Mouse (Mus musculus): ENCODE results near the gene Naaladl1. TPM values are rescaled to one million over a fixed set of nuclear protein-coding genes. Genes with fewer than 3 reads are reported as not detected.

Naaladl1 gene
- total RNA-seq, 1 experiment: 0.80 TPM

DNA sequence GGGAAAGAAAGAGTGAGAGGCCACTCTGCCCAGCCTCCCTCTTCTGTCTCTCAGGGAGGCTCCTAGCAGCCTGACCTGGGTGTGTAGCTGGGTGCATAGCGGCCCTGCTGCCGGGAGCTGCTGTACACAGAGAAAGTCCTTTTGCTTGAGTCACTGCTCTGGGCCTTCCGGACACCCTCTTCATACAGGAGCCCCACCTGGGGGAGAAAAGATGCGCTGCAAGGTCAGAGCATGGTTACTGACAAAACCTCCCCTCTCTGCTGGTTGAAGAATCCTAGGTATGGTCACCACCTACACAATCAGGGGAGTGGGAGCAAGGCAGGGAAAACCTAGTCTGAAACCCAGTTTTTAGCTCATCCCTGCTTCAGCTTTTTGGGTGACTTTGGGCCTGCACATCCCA, 36.6 kb upstream of the Naaladl1 start:
- Histone ChIP-seq H3K36me3 (ENCODE audit: control insufficient read depth, insufficient read depth, low read length, poor library complexity, severe bottlenecking) (peaks cover 3% of the 10 kb centered on the region; the same call in 1 of the 2 replicates), H3K27ac (ENCODE audit: insufficient read depth, low read depth, low read length, poor library complexity, severe bottlenecking) (no peak overlapping the region), H3K4me3 (ENCODE audit: insufficient read depth in 1 of 2, low read depth in 1 of 2, low read length in 2 of 2, poor library complexity in 1 of 2, severe bottlenecking in 1 of 2) (no peak overlapping the region), H3K9me3 (ENCODE audit: control insufficient read depth, insufficient read depth, low read depth, low read length) (no peaks in the 10 kb centered on the region), H3K9ac (ENCODE audit: insufficient read depth, low read depth, low read length, poor library complexity, severe bottlenecking) (no peak overlapping the region), H3K4me1 (ENCODE audit: control insufficient read depth in 2 of 2, insufficient read depth in 2 of 2, low read length in 2 of 2, poor library complexity in 1 of 2) (peaks cover 0 to 11% of the 10 kb centered on the region in 2 experiments; a peak in 1 of 4 replicates)
- in situ Hi-C loops (cut with MboI; ENCODE audit: low sequenced_read_pairs in 2 of 2, unreplicated experiment in 2 of 2): no loop called here
- no peak for TF ChIP-seq HCFC1 (IDR thresholded peaks at IDR 0.05; ENCODE audit: borderline replicate concordance, insufficient read depth, low read length)
- no peak for TF ChIP-seq MAFK (IDR thresholded peaks at IDR 0.05; ENCODE audit: insufficient read depth, low read depth, low read length)
- no peak for TF ChIP-seq CHD2 (IDR thresholded peaks at IDR 0.05; ENCODE audit: low read depth, low read length)
- no peak for TF ChIP-seq ZC3H11A (IDR thresholded peaks at IDR 0.05; ENCODE audit: borderline replicate concordance, low read depth, low read length)
- TF ChIP-seq ZNF384 (IDR thresholded peaks at IDR 0.05; ENCODE audit: low read depth, low read length): no peak
- DNase-seq (ENCODE audit: low read depth, low spot score): no peak

DNA sequence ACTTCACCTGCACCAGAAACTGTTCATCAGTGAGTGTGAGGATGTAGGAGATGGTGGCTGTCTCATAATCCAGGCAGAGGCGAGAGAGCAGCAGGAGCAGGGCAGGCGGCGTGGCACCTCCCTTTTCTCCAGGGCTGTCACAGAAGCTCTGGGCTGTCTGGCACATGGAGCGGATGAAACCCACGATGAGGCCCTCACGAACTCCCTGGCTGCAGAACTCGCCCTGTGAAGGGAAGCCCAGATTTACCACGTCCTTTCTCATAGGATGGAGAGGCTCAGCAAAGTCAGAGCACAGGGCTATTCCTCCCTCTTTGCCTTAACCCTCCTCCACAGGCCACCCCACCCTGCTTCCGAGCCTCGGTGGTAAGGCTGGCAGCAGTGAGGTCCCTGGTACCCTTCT, 35.7 kb upstream of the Naaladl1 start:
- TF ChIP-seq ZNF384 (IDR thresholded peaks at IDR 0.05; ENCODE audit: low read depth, low read length) (no peak), CHD2 (IDR thresholded peaks at IDR 0.05; ENCODE audit: low read depth, low read length) (no peak), HCFC1 (IDR thresholded peaks at IDR 0.05; ENCODE audit: borderline replicate concordance, insufficient read depth, low read length) (no peak), ZC3H11A (IDR thresholded peaks at IDR 0.05; ENCODE audit: borderline replicate concordance, low read depth, low read length) (no peak), MAFK (IDR thresholded peaks at IDR 0.05; ENCODE audit: insufficient read depth, low read depth, low read length) (no peak)
- peaks cover 3% of the 10 kb centered on the region; the same call in 1 of the 2 replicates for H3K36me3 ChIP-seq (ENCODE audit: control insufficient read depth, insufficient read depth, low read length, poor library complexity, severe bottlenecking)
- H3K4me1 ChIP-seq (ENCODE audit: control insufficient read depth in 2 of 2, insufficient read depth in 2 of 2, low read length in 2 of 2, poor library complexity in 1 of 2): peaks cover 0 to 11% of the 10 kb centered on the region in 2 experiments; a peak in 1 of 4 replicates
- DNase-seq (ENCODE audit: low read depth, low spot score): no peak
- H3K9me3 ChIP-seq (ENCODE audit: control insufficient read depth, insufficient read depth, low read depth, low read length): no peaks in the 10 kb centered on the region
- H3K27ac ChIP-seq (ENCODE audit: insufficient read depth, low read depth, low read length, poor library complexity, severe bottlenecking): no peak overlapping the region
- H3K9ac ChIP-seq (ENCODE audit: insufficient read depth, low read depth, low read length, poor library complexity, severe bottlenecking): no peak overlapping the region
- H3K4me3 ChIP-seq (ENCODE audit: insufficient read depth in 1 of 2, low read depth in 1 of 2, low read length in 2 of 2, poor library complexity in 1 of 2, severe bottlenecking in 1 of 2): no peak overlapping the region
- in situ Hi-C loops (cut with MboI; ENCODE audit: low sequenced_read_pairs in 2 of 2, unreplicated experiment in 2 of 2): no loop called here

DNA sequence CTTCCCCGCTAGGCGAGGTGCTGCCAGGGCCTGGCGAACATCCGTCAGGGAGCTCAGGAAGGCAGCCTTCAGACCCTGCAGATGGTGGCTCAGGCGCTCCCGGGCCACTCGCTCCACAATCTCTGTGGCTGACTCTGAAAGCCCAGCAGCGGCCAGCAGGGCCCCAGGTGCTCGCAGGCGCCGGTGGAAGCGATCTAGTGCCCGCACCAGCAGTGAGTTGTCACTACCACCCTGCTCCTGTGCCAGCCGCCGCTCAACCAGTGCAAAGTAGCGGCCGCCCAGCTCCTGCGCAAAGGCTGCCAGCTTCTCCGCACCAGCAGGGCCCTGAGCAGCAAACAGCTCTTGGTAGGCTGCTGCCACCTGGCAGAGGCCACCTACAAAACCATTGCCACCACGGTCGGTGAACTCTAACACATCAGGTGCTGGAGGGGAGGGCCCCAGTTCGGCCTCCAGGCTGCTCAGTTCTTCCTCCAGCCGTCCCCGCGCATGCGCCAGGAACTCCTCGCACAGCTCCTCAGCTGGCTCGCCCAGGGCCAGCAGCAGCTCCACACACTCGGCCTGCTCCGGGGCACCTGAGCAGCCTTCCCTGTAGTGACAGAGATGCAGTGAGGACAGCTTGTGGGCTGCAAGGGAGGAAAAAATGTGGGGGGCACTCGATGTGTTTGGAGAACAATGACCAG, 34.9 kb upstream of the Naaladl1 start:
- TF ChIP-seq ZNF384 (IDR thresholded peaks at IDR 0.05; ENCODE audit: low read depth, low read length) (no peak), HCFC1 (IDR thresholded peaks at IDR 0.05; ENCODE audit: borderline replicate concordance, insufficient read depth, low read length) (no peak), ZC3H11A (IDR thresholded peaks at IDR 0.05; ENCODE audit: borderline replicate concordance, low read depth, low read length) (no peak), MAFK (IDR thresholded peaks at IDR 0.05; ENCODE audit: insufficient read depth, low read depth, low read length) (no peak), CHD2 (IDR thresholded peaks at IDR 0.05; ENCODE audit: low read depth, low read length) (no peak)
- H3K4me3 ChIP-seq (ENCODE audit: insufficient read depth in 1 of 2, low read depth in 1 of 2, low read length in 2 of 2, poor library complexity in 1 of 2, severe bottlenecking in 1 of 2): peak overlapping the region; percentile 44 to 65
- peaks cover 0 to 11% of the 10 kb centered on the region in 2 experiments; a peak in 1 of 4 replicates for H3K4me1 ChIP-seq (ENCODE audit: control insufficient read depth in 2 of 2, insufficient read depth in 2 of 2, low read length in 2 of 2, poor library complexity in 1 of 2)
- in situ Hi-C loops (cut with MboI; ENCODE audit: low sequenced_read_pairs in 2 of 2, unreplicated experiment in 2 of 2): no loop called here
- H3K9me3 ChIP-seq (ENCODE audit: control insufficient read depth, insufficient read depth, low read depth, low read length): no peaks in the 10 kb centered on the region
- no peak overlapping the region for H3K27ac ChIP-seq (ENCODE audit: insufficient read depth, low read depth, low read length, poor library complexity, severe bottlenecking)
- no peak for DNase-seq (ENCODE audit: low read depth, low spot score)
- H3K9ac ChIP-seq (ENCODE audit: insufficient read depth, low read depth, low read length, poor library complexity, severe bottlenecking): peak overlapping the region; percentile 33
- peaks cover 3% of the 10 kb centered on the region; the same call in 1 of the 2 replicates for H3K36me3 ChIP-seq (ENCODE audit: control insufficient read depth, insufficient read depth, low read length, poor library complexity, severe bottlenecking)

DNA sequence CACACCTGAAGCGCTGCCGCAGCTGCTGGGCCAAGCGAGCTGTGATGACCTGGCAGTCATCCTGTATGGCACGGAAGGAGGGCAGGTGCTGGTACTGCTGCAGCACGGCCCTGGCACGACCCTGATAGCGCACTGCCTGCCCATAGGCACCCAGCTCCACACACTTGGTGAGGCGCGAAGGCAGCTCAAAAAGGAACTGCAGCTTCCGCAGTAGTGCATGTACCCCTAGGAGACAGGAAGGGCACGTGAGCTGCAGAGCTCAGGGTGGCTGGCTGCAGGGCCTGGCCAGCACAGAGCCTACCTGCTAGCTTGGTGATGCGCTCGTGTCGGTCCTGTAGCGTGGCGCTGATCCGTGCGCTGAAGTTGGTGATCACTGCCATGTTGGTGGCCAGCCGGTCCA, 34.3 kb upstream of the Naaladl1 start:
- H3K27ac ChIP-seq (ENCODE audit: insufficient read depth, low read depth, low read length, poor library complexity, severe bottlenecking): no peak overlapping the region
- H3K4me1 ChIP-seq (ENCODE audit: control insufficient read depth in 2 of 2, insufficient read depth in 2 of 2, low read length in 2 of 2, poor library complexity in 1 of 2): peaks cover 0 to 12% of the 10 kb centered on the region in 2 experiments; a peak in 1 of 4 replicates
- H3K9me3 ChIP-seq (ENCODE audit: control insufficient read depth, insufficient read depth, low read depth, low read length): no peaks in the 10 kb centered on the region
- H3K9ac ChIP-seq (ENCODE audit: insufficient read depth, low read depth, low read length, poor library complexity, severe bottlenecking): peak overlapping the region; percentile 33
- in situ Hi-C loops (cut with MboI; ENCODE audit: low sequenced_read_pairs in 2 of 2, unreplicated experiment in 2 of 2): no loop called here
- H3K36me3 ChIP-seq (ENCODE audit: control insufficient read depth, insufficient read depth, low read length, poor library complexity, severe bottlenecking): peaks cover 3% of the 10 kb centered on the region; the same call in 1 of the 2 replicates
- no peak for TF ChIP-seq ZNF384 (IDR thresholded peaks at IDR 0.05; ENCODE audit: low read depth, low read length)
- TF ChIP-seq ZC3H11A (IDR thresholded peaks at IDR 0.05; ENCODE audit: borderline replicate concordance, low read depth, low read length): no peak
- TF ChIP-seq HCFC1 (IDR thresholded peaks at IDR 0.05; ENCODE audit: borderline replicate concordance, insufficient read depth, low read length): no peak
- no peak for TF ChIP-seq MAFK (IDR thresholded peaks at IDR 0.05; ENCODE audit: insufficient read depth, low read depth, low read length)
- no peak for TF ChIP-seq CHD2 (IDR thresholded peaks at IDR 0.05; ENCODE audit: low read depth, low read length)
- H3K4me3 ChIP-seq (ENCODE audit: insufficient read depth in 1 of 2, low read depth in 1 of 2, low read length in 2 of 2, poor library complexity in 1 of 2, severe bottlenecking in 1 of 2): peak overlapping the region; percentile 41 to 65
- no peak for DNase-seq (ENCODE audit: low read depth, low spot score)
